Mouse (Mus musculus): ENCODE measurements at regions not wholly inside any gene's neighbourhood (a gene's known extent, or its start where the extent isn't known, plus 50 kb on each side); places are given as distances from the start of the nearest gene placed in this dataset.

DNA sequence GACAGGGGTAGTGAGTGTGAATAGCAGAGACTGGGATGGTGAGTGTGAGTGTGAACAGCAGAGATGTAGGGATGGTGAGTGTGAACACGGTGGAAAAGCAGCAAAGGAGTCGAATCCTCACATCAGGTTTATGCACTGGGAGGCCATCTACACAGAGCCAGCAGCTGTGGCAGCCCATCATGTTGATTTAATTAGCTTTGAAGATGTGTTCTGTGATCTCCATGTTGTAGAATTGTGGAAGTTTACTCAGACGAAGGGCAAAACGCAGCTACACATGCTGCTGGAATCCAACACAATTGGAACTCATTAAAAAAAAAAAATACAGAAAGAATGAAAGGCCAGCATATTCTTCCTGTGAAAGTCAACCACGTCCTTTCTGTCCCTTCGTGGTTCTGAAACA is 80.2 kb upstream of the Lrig3 start:
- ATAC-seq (ENCODE audit: low TSS enrichment): no peak

- ATAC-seq (ENCODE audit: low TSS enrichment): no peak
Observed at GRCm38 (mm10) chr10:125892122-125892521, 73.8 kb upstream of the Lrig3 start.

GRCm38 (mm10) chr10:125895744-125896482 is 70.1 kb upstream of the Lrig3 start:
- ATAC-seq (ENCODE audit: low TSS enrichment): no peak

- no peak for ATAC-seq (ENCODE audit: low TSS enrichment)
Observed at GRCm38 (mm10) chr10:125896646-125897045, 69.3 kb upstream of the Lrig3 start.

- peak; percentile 57 for ATAC-seq (ENCODE audit: low TSS enrichment)
Observed at GRCm38 (mm10) chr10:125899504-125899903, 66.5 kb upstream of the Lrig3 start.

GRCm38 (mm10) chr10:125900562-125900961 is 65.4 kb upstream of the Lrig3 start:
- no peak for ATAC-seq (ENCODE audit: low TSS enrichment)

DNA sequence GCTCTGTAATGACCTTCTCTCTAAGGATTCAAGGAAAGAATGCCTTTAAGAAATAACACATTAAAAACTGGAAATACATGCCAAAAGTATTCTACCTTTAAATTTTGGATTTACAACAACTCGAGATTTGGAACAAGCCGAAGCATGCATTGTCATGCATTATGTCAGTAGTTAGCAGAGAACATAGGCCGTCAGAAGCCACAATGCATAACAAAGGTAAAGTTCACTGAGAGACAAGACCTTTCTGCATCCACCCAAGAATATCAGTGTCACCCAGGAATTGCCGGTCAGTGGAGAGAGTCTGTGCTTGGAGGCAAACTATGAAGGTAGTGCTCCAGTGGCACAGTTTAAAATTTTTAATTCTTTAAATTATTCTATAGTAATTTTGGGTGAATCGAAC is 63.3 kb upstream of the Lrig3 start:
- ATAC-seq (ENCODE audit: low TSS enrichment): no peak

DNA sequence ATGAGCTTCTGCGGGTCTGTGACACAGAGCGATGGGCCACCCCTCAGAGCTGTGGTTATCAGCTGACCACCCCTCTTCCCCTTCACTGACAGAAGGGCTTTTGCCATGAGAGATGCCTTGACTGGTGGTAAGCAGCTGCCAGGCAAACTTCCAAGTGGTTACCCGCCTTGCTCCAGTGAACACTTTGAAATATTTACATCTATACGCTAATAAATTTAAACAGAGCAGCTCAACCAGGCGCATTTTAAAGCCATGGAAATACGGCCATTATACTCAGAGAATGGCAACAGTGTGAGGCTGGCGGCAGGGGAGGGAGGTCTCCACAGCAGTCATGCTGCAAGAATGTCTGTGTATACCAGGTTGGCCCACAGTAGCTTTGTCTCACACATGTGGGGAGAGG is 53.8 kb upstream of the Lrig3 start:
- ATAC-seq (ENCODE audit: low TSS enrichment): no peak

Data from frontal cortex, adult (tissue).